Mouse (Mus musculus): Measurements from ENCODE around the gene Cyp2d26.

DNA sequence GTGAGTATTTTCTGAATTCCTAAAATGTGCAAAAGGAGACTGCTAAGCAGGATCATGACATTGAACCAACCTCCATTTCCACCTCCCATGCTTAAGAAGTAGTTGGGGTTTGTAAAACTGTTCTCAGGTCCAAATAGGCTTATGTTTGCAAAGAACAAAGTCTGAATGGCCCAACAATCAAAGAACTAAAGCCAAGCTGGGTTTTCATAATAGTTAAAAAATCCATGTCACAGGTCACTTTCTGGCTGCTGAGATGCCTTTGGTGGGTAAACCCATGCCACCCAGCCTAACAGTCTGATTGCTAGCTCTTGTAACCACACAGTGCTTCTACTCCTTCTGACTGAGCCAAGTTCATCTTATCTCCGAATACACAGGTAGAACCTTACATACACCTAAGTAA, 9.5 kb downstream of the Cyp2d26 start:
- TF ChIP-seq EP300 (IDR thresholded peaks at IDR 0.05; ENCODE audit: low read depth) (no peak), CTCF (IDR thresholded peaks at IDR 0.05; ENCODE audit: low read depth) (no peak)

Measured in heart, postnatal 0 days (tissue).